ENCODE assay signal across 9 mouse cellular contexts in genomic region chr4:155473319-155473718, GRCm38 (mm10). TPM values are rescaled to one million over a fixed set of nuclear protein-coding genes. Genes with fewer than 3 reads are reported as not detected.
DNase-seq lines count a peak whose midpoint lies in the region; ATAC-seq lines count a peak whose summit lies in the region.
"Had no signal": no experiment of that assay in that cellular context is flagged by ENCODE, and none has a peak within 500 bp of the region (broad histone marks: within the 10 kb centered on the region; RNA-seq: fewer than 3 reads in every experiment).

No protein-coding gene starts in this region.

- peak; percentile 12 for DNase-seq in midbrain, embryonic 11.5 days (ENCODE audit: low spot score, missing footprints)
- peak; percentile 86 to 90 for DNase-seq in adrenal gland, postnatal 36 days
- no peak for DNase-seq in left cerebral cortex, adult 8-10 months (ENCODE audit: low spot score in 2 of 2)

- ATAC-seq in midbrain, embryonic 11.5 days (ENCODE audit: low FRiP score): no peak
- no peak for ATAC-seq in midbrain, embryonic 13.5 days
- ATAC-seq in heart, embryonic 11.5 days (replicated peaks; ENCODE audit: insufficient number of reproducible peaks, low FRiP score, low TSS enrichment): peak; percentile 64; the same call in 1 of the 2 replicates
- peak; percentile 48; the same call in 1 of the 2 replicates for ATAC-seq in stomach, embryonic 16.5 days (ENCODE audit: insufficient read depth, low FRiP score)
- no peak for ATAC-seq in megakaryocyte-erythroid progenitor cell, adult 5-6 weeks (replicated peaks; ENCODE audit: low FRiP score, low TSS enrichment, poor library complexity, severe bottlenecking)
- ATAC-seq in inflammation-experienced regulatory T-cells, adult 6 months: no peak

- no peak overlapping the region for H3K4me3 ChIP-seq in midbrain, embryonic 11.5 days (ENCODE audit: low read depth, low read length)
- no peak overlapping the region for H3K4me3 ChIP-seq in midbrain, embryonic 13.5 days (replicated peaks)
- H3K4me3 ChIP-seq in heart, embryonic 11.5 days (ENCODE audit: low read depth, low read length): no peak overlapping the region
- H3K4me3 ChIP-seq in stomach, embryonic 16.5 days (replicated peaks; ENCODE audit: low read length): no peak overlapping the region

- H3K27ac ChIP-seq in midbrain, embryonic 11.5 days (ENCODE audit: low read depth, low read length): no peak overlapping the region
- H3K27ac ChIP-seq in midbrain, embryonic 13.5 days: no peak overlapping the region
- H3K27ac ChIP-seq in heart, embryonic 11.5 days (ENCODE audit: low read depth, low read length): no peak overlapping the region
- H3K27ac ChIP-seq in stomach, embryonic 16.5 days (ENCODE audit: low read length): no peak overlapping the region

- 68% methylated on average over 5 of the region's 5 CpGs for WGBS in midbrain, embryonic 11.5 days
- WGBS in midbrain, embryonic 13.5 days: 56% methylated on average over 5 of the region's 5 CpGs
- 48% methylated on average over 5 of the region's 5 CpGs for WGBS in heart, embryonic 11.5 days (ENCODE audit: insufficient replicate concordance)
- 41% methylated on average over 5 of the region's 5 CpGs for whole genome bisulfite sequencing in stomach, embryonic 16.5 days

- H3K27me3 ChIP-seq in midbrain, embryonic 11.5 days (ENCODE audit: control insufficient read depth, insufficient read depth, low read length): no peaks in the 10 kb centered on the region
- H3K27me3 ChIP-seq in midbrain, embryonic 13.5 days: no peaks in the 10 kb centered on the region; the same call in 1 of the 2 replicates
- H3K27me3 ChIP-seq in heart, embryonic 11.5 days (ENCODE audit: control insufficient read depth, insufficient read depth, low read length): peaks cover 11% of the 10 kb centered on the region
- H3K27me3 ChIP-seq in stomach, embryonic 16.5 days (ENCODE audit: control insufficient read depth, insufficient read depth, low read length): no peaks in the 10 kb centered on the region

- H3K9ac ChIP-seq in midbrain, embryonic 11.5 days (ENCODE audit: low read length): no peak overlapping the region
- no peak overlapping the region for H3K9ac ChIP-seq in midbrain, embryonic 13.5 days (replicated peaks)
- H3K9ac ChIP-seq in heart, embryonic 11.5 days (ENCODE audit: low read depth, low read length): no peak overlapping the region; the same call in 1 of the 2 replicates
- no peak overlapping the region for H3K9ac ChIP-seq in stomach, embryonic 16.5 days (ENCODE audit: low read length)

- H3K9me3 ChIP-seq in midbrain, embryonic 11.5 days (ENCODE audit: control insufficient read depth, low read length): no peaks in the 10 kb centered on the region
- no peaks in the 10 kb centered on the region for H3K9me3 ChIP-seq in midbrain, embryonic 13.5 days
- H3K9me3 ChIP-seq in heart, embryonic 11.5 days (replicated peaks; ENCODE audit: control insufficient read depth, low read length): no peaks in the 10 kb centered on the region
- no peaks in the 10 kb centered on the region for H3K9me3 ChIP-seq in stomach, embryonic 16.5 days (replicated peaks; ENCODE audit: control insufficient read depth, low read length)

- H3K36me3 ChIP-seq in midbrain, embryonic 11.5 days (ENCODE audit: control insufficient read depth, insufficient read depth, low read length): no peaks in the 10 kb centered on the region
- H3K36me3 ChIP-seq in midbrain, embryonic 13.5 days: no peaks in the 10 kb centered on the region
- H3K36me3 ChIP-seq in heart, embryonic 11.5 days (ENCODE audit: control insufficient read depth, insufficient read depth, low read length): no peaks in the 10 kb centered on the region
- no peaks in the 10 kb centered on the region for H3K36me3 ChIP-seq in stomach, embryonic 16.5 days (ENCODE audit: control insufficient read depth, insufficient read depth, low read length)

- H3K4me2 ChIP-seq in midbrain, embryonic 11.5 days: no peak overlapping the region
- no peak overlapping the region for H3K4me2 ChIP-seq in midbrain, embryonic 13.5 days (replicated peaks)
- no peak overlapping the region for H3K4me2 ChIP-seq in heart, embryonic 11.5 days
- no peak overlapping the region for H3K4me2 ChIP-seq in stomach, embryonic 16.5 days (ENCODE audit: low read depth, low read length)

- no peaks in the 10 kb centered on the region for H3K4me1 ChIP-seq in midbrain, embryonic 11.5 days (ENCODE audit: control insufficient read depth, insufficient read depth, low read length)
- H3K4me1 ChIP-seq in midbrain, embryonic 13.5 days (replicated peaks): 0 out of 2 replicates have a peak, but pooled peaks cover 7% of the 10 kb centered on the region
- H3K4me1 ChIP-seq in heart, embryonic 11.5 days (ENCODE audit: control insufficient read depth, insufficient read depth, low read length): peaks cover 8% of the 10 kb centered on the region; the same call in 1 of the 2 replicates
- no peaks in the 10 kb centered on the region for H3K4me1 ChIP-seq in stomach, embryonic 16.5 days (ENCODE audit: control insufficient read depth, insufficient read depth, low read length)

RNA-seq across cellular contexts. Expression of gene Tmem52, which starts 4.4 kb away (rescaled TPM):
- polyA plus RNA-seq in midbrain, embryonic 11.5 days (2014; fragmentation: Nextera tagmentation; extraction: Ambion mirVana): not detected in 2 replicates
- polyA plus RNA-seq in midbrain, embryonic 13.5 days (2015; fragmentation: Nextera tagmentation; extraction: Ambion mirVana): not detected in 2 replicates
- total RNA-seq in adrenal gland, postnatal 36 days (2021): 10 to 100 TPM in 1 of 2 experiments, 1 to 10 TPM in 1; 8.3 to 10.8 TPM
- not detected in 2 replicates for polyA plus RNA-seq in heart, embryonic 11.5 days (2014; fragmentation: Nextera tagmentation; extraction: Ambion mirVana)
- 2.6 TPM in 1 of 2 replicates, not detected in the other for polyA plus RNA-seq in stomach, embryonic 16.5 days (2015; fragmentation: Nextera tagmentation; extraction: Ambion mirVana)
- total RNA-seq in megakaryocyte-erythroid progenitor cell, adult 5-6 weeks (2014; fragmentation: Nextera tagmentation): not detected in 2 replicates
- total RNA-seq in megakaryocyte-erythroid progenitor cell, adult 5-6 weeks (2017): not detected in 2 replicates
- total RNA-seq in left cerebral cortex, adult 8-10 months (2022): 1 to 10 TPM in 3 of 4 experiments, under 1 TPM in 1; 0.41 to 2.0 (median 1.7) TPM
- not detected for polyA plus RNA-seq in inflammation-experienced regulatory T-cells, adult 6 months (2017; shearing (Covaris generic))
- polyA plus RNA-seq: limb, embryonic 11.5 days had no signal

RNA-seq across cellular contexts. Expression of gene Gnb1, which starts 17.8 kb away (rescaled TPM):
- polyA plus RNA-seq in midbrain, embryonic 11.5 days (2014; fragmentation: Nextera tagmentation; extraction: Ambion mirVana): 771 and 811 TPM in 2 replicates
- 1,008 and 1,072 TPM in 2 replicates for polyA plus RNA-seq in midbrain, embryonic 13.5 days (2015; fragmentation: Nextera tagmentation; extraction: Ambion mirVana)
- total RNA-seq in adrenal gland, postnatal 36 days (2021): 100 to 1,000 TPM; 444 to 453 TPM
- polyA plus RNA-seq in heart, embryonic 11.5 days (2014; fragmentation: Nextera tagmentation; extraction: Ambion mirVana): 410 and 416 TPM in 2 replicates
- polyA plus RNA-seq in stomach, embryonic 16.5 days (2015; fragmentation: Nextera tagmentation; extraction: Ambion mirVana): 312 and 332 TPM in 2 replicates
- 219 and 229 TPM in 2 replicates for total RNA-seq in megakaryocyte-erythroid progenitor cell, adult 5-6 weeks (2014; fragmentation: Nextera tagmentation)
- total RNA-seq in megakaryocyte-erythroid progenitor cell, adult 5-6 weeks (2017): 109 and 158 TPM in 2 replicates
- total RNA-seq in left cerebral cortex, adult 8-10 months (2022): 100 to 1,000 TPM; 790 to 898 (median 858) TPM
- polyA plus RNA-seq in inflammation-experienced regulatory T-cells, adult 6 months (2017; shearing (Covaris generic)): 100 to 1,000 TPM in 1 of 3 experiments, 10 to 100 TPM in 2; 86.6 to 332 (median 86.7) TPM

Comparison
In these comparisons a context has a peak if more than half of its experiments do, and no peak if none do; other contexts are left out.
1. ATAC-seq: peak in heart, embryonic 11.5 days (single experiment) and stomach, embryonic 16.5 days (single experiment); none in midbrain, embryonic 11.5 days (single experiment), midbrain, embryonic 13.5 days (single experiment), megakaryocyte-erythroid progenitor cell, adult 5-6 weeks (single experiment) and inflammation-experienced regulatory T-cells, adult 6 months (single experiment).
2. DNase-seq: peak in midbrain, embryonic 11.5 days (single experiment) and adrenal gland, postnatal 36 days (2 of 2); none in left cerebral cortex, adult 8-10 months (0 of 2).